Mouse (Mus musculus) common myeloid progenitor, adult 5-6 weeks (primary cell): Measurements from ENCODE around the gene Rph3al. TPM values are rescaled to one million over a fixed set of nuclear protein-coding genes. Genes with fewer than 3 reads are reported as not detected.
A peak's percentile ranks its signal among the peaks of the same experiment; 100 is the strongest.

Experiments used
- ATAC-seq: replicated peaks from 2 replicates; pipeline ENCODE4 v1.8.0; 2016; ENCODE audit warnings: low read depth, mild to moderate bottlenecking, moderate TSS enrichment, inconsistent platforms; ENCODE audit not compliant: poor library complexity, severe bottlenecking
- total RNA-seq: library from RNA; stranded (forward); fragments of 200-1000, 187-1606 nt; gene quantifications from 2 replicates; pipeline ENCODE4 v1.2.3, GENCODE M21; 2017

The Rph3al gene
- total RNA-seq, 1 experiment from 2014 or later = 1.5 TPM

DNA sequence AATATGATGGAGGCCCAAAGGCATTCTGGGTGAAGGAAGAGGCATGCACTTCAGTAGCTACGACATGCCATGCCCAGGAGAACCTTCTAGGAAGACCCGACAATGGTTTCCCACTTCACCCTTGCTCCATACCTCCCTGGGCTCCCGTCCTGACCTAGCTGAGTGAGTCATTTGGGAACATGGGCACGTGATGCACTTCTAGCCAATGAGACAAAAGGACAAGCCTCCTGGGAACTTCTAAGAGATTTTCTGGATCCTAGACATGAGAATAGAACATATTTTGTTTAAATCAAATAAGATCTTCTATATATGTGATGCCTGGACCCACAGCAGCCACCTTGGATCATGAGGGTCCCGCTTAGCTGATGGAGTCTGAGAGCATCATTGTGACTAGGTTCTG lies 145.7 kb downstream of the Rph3al start:
- no peak for ATAC-seq

DNA sequence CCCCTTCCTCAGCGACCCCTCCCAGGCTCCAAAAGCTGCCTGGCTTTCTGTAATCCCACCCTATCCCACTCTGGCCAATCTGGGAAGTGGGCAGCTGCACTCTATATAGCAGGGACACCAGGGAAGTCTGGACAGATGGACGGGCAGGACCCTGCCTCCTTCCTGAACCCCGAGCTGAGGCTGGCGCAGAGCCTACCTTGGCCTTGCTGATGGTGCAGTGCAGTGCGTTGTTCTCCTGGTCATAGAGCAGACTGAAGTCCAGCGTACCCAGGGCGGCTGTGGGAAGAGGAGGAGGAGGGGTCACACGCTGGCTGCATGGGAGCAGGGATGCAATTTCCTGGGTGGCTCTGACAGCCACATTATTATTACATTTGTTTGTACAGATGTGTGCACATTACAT lies 152.3 kb downstream of the Rph3al start:
- ATAC-seq = no peak

DNA sequence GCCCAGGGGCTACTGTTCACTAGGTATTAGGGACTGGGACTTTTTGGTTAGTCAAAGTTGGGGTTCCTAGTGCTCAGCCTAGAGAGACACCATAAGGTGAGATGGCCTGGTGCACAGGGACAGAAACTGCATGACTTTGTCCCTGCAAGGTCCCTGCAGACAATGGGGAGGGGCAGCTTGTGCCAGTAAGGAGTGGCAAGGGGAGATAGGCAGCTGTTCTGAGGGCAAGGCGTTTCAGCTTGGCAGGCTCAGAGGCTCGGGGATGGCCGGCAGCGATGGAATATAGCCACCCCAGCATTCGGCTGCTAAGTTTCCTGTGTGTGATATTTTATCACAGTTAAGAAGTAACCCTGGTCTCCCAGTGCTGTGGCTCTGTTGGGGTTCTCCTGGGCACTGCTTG lies 154.4 kb downstream of the Rph3al start:
- no peak for ATAC-seq

DNA sequence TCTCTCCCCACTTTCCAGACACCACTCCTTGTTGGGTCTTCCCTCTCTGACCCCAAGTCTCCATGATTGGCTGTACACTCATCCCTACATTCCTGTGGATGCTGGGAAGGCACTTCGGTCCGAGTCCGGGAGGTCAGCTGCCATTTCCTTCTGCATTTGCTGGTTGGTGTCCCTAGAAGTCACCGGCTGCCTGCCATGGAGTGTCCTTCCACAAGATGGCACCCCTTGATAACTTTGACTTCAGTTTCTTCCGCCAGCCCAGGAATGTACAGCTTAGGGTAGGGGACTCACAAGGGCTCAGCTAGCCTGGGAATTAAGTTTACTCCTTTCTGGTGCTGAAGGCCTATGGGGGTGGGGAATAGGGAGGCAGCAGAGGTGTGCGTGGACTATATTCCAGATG lies 156.3 kb downstream of the Rph3al start:
- peak; percentile 83 for ATAC-seq

Other genes with a start within 250 kb of the Rph3al start
- gene Ywhae, start 205.6 kb downstream of the Rph3al start, total RNA-seq = 384 and 653 TPM in 2 replicates
- not detected in 2 replicates for gene Doc2b, start 142.4 kb downstream of the Rph3al start, total RNA-seq
- not detected in 2 replicates for gene 1700016K19Rik, start 61.5 kb upstream of the Rph3al start, total RNA-seq
- gene Rflnb, start 89.4 kb upstream of the Rph3al start, total RNA-seq = 2.0 and 2.6 TPM in 2 replicates
- gene Vps53, start 241.2 kb upstream of the Rph3al start, total RNA-seq = 41.8 and 43.6 TPM in 2 replicates
- 0.44 and 2.0 TPM in 2 replicates for gene Fam57a, start 241.2 kb upstream of the Rph3al start, total RNA-seq